Mouse (Mus musculus): Measurements from ENCODE around the gene Psd. TPM values are rescaled to one million over a fixed set of nuclear protein-coding genes. Genes with fewer than 3 reads are reported as not detected.

Gene Psd
- total RNA-seq, 2 experiments from 2014 or later: 799 to 877 TPM

- DNase-seq (ENCODE audit: low spot score in 2 of 2): peak in 1 of 2 experiments; percentile 34
Observed at GRCm38 (mm10) chr19:46339287-46339971, 12.5 kb upstream of the Psd start.

- no peak for DNase-seq (ENCODE audit: low spot score in 2 of 2)
Observed at GRCm38 (mm10) chr19:46338942-46339286, 12.0 kb upstream of the Psd start.

- peak; percentile 96 to 100 for DNase-seq (ENCODE audit: low spot score in 2 of 2)
Observed at GRCm38 (mm10) chr19:46338331-46338936, 11.5 kb upstream of the Psd start, which contains the start of gene Cuedc2. TSS of gene Cuedc2 (minus strand) at chr19:46338702.

- DNase-seq (ENCODE audit: low spot score in 2 of 2): no peak
Observed at GRCm38 (mm10) chr19:46337719-46338330, 10.9 kb upstream of the Psd start.

- DNase-seq (ENCODE audit: low spot score in 2 of 2): peak in 1 of 2 experiments; percentile 34
Observed at GRCm38 (mm10) chr19:46333906-46334305, 7.0 kb upstream of the Psd start.

- no peak for DNase-seq (ENCODE audit: low spot score in 2 of 2)
Observed at GRCm38 (mm10) chr19:46332721-46333339, 5.9 kb upstream of the Psd start.

- DNase-seq (ENCODE audit: low spot score in 2 of 2): no peak
Observed at GRCm38 (mm10) chr19:46331936-46332335, 5.0 kb upstream of the Psd start.

- DNase-seq (ENCODE audit: low spot score in 2 of 2): peak in 1 of 2 experiments; percentile 3
Observed at GRCm38 (mm10) chr19:46331326-46331725, 4.4 kb upstream of the Psd start.

GRCm38 (mm10) chr19:46330696-46331095 lies 3.7 kb upstream of the Psd start:
- no peak for DNase-seq (ENCODE audit: low spot score in 2 of 2)

GRCm38 (mm10) chr19:46329951-46330350 lies 3.0 kb upstream of the Psd start:
- peak in 1 of 2 experiments; percentile 80 for DNase-seq (ENCODE audit: low spot score in 2 of 2)

- DNase-seq (ENCODE audit: low spot score in 2 of 2): peak in 1 of 2 experiments; percentile 30
Observed at GRCm38 (mm10) chr19:46329031-46329641, 2.2 kb upstream of the Psd start.

GRCm38 (mm10) chr19:46328081-46329030 lies 1.4 kb upstream of the Psd start, which contains the start of gene Fbxl15:
TSS of gene Fbxl15 (plus strand) at chr19:46328184.
- peak; percentile 94 to 97 for DNase-seq (ENCODE audit: low spot score in 2 of 2)

GRCm38 (mm10) chr19:46327531-46328064 lies 642 bp upstream of the Psd start:
- DNase-seq (ENCODE audit: low spot score in 2 of 2): no peak

- no peak for DNase-seq (ENCODE audit: low spot score in 2 of 2)
Observed at GRCm38 (mm10) chr19:46326019-46326755, 769 bp downstream of the Psd start.

GRCm38 (mm10) chr19:46324918-46325317 lies 2.0 kb downstream of the Psd start:
- no peak for DNase-seq (ENCODE audit: low spot score in 2 of 2)

- no peak for DNase-seq (ENCODE audit: low spot score in 2 of 2)
Observed at GRCm38 (mm10) chr19:46324366-46324765, 2.6 kb downstream of the Psd start.

- no peak for DNase-seq (ENCODE audit: low spot score in 2 of 2)
Observed at GRCm38 (mm10) chr19:46323716-46324115, 3.2 kb downstream of the Psd start.

- no peak for DNase-seq (ENCODE audit: low spot score in 2 of 2)
Observed at GRCm38 (mm10) chr19:46322996-46323572, 3.9 kb downstream of the Psd start.
